Mouse (Mus musculus) kidney, postnatal 0 days (tissue): ENCODE measurements around the gene Dgka. TPM values are rescaled to one million over a fixed set of nuclear protein-coding genes. Genes with fewer than 3 reads are reported as not detected.
A peak's percentile ranks its signal among the peaks of the same experiment; 100 is the strongest.

Source experiments
- ATAC-seq: fragments of 200-750 bp; cut with Nextera tagmentation; replicated peaks from 2 replicates; pipeline ENCODE4 v1.8.0; 2017; ENCODE audit warnings: low read depth, moderate number of reproducible peaks, moderate TSS enrichment, moderate library complexity; ENCODE audit not compliant: low FRiP score
- DNase-seq: peaks from one replicate; pipeline ENCODE4 v3.0.0-alpha.2; 2016; ENCODE audit warnings: low spot score
- H3K27ac ChIP-seq: fragments of 300-500 bp; sonication (generic); 2 replicates; pipeline ENCODE4 v1.5.1; 2014; ENCODE audit warnings: mild to moderate bottlenecking
- H3K27me3 ChIP-seq: fragments of 300-500 bp; sonication (generic); 2 replicates; pipeline ENCODE4 v1.6.1; 2014; ENCODE audit warnings: low read length, mixed read lengths; ENCODE audit not compliant: insufficient read depth
- H3K36me3 ChIP-seq: fragments of 300-500 bp; sonication (generic); 2 replicates; pipeline ENCODE4 v1.6.1; 2014; ENCODE audit warnings: low read length, mixed read lengths; ENCODE audit not compliant: insufficient read depth
- H3K4me1 ChIP-seq: fragments of 300-500 bp; sonication (generic); replicated peaks from 2 replicates; pipeline ENCODE4 v1.6.1; 2014; ENCODE audit warnings: antibody characterized with exemption, low read length, mixed read lengths; ENCODE audit not compliant: insufficient read depth
- H3K4me2 ChIP-seq: fragments of 300-500 bp; sonication (generic); 2 replicates; pipeline ENCODE4 v1.6.1; 2014; ENCODE audit warnings: mild to moderate bottlenecking, low read length, moderate library complexity, mixed read lengths
- H3K4me3 ChIP-seq: fragments of 300-500 bp; sonication (generic); replicated peaks from 2 replicates; pipeline ENCODE4 v1.5.1; 2014; ENCODE audit warnings: low read depth, low read length
- H3K9ac ChIP-seq: fragments of 300-500 bp; sonication (generic); 2 replicates; pipeline ENCODE4 v1.6.1; 2014; ENCODE audit warnings: low read depth, low read length
- H3K9me3 ChIP-seq: fragments of 300-500 bp; sonication (generic); replicated peaks from 2 replicates; pipeline ENCODE4 v1.6.1; 2016; ENCODE audit warnings: low read length, inconsistent platforms, mixed read lengths
- CTCF ChIP-seq: IDR thresholded peaks from 2 replicates; pipeline ENCODE4 v1.5.1; 2016; ENCODE audit warnings: antibody characterized with exemption, low read depth, mild to moderate bottlenecking, moderate library complexity
- WGBS: fragments of 180-500 bp; shearing (Covaris S2); extraction: QIAGEN DNeasy Blood & Tissue Kit; methylation state at CpG from one replicate; pipeline ENCODE4 v1.1.7; 2014; 5-methylcytosine and 5-hydroxymethylcytosine counted together
- polyA plus RNA-seq: library from polyadenylated mRNA; unstranded; fragments of >200 nt; fragmentation: Nextera tagmentation; extraction: Ambion mirVana; gene quantifications from 2 replicates; pipeline ENCODE4 v1.2.1, GENCODE M21; 2015

Dgka gene
- polyA plus RNA-seq, 1 experiment from 2014 or later, result 5.4 TPM

- Histone ChIP-seq H3K9ac (no peak overlapping the region), H3K9me3 (no peaks in the 10 kb centered on the region), H3K27ac (peak overlapping the region; percentile 91), H3K4me1 (peaks cover 3% of the 10 kb centered on the region; the same call in 1 of the 2 replicates), H3K4me2 (0 out of 2 replicates have a peak overlapping the region, but pooled peaks have one; percentile 25), H3K4me3 (no peak overlapping the region), H3K36me3 (no peaks in the 10 kb centered on the region), H3K27me3 (no peaks in the 10 kb centered on the region)
- ATAC-seq (peak; percentile 93), DNase-seq (peak; percentile 95)
- 25% methylated on average over 8 of the region's 8 CpGs for WGBS
- TF ChIP-seq CTCF, result no peak
Observed at GRCm38 (mm10) chr10:128779011-128779795, 34.5 kb upstream of the Dgka start.

DNA sequence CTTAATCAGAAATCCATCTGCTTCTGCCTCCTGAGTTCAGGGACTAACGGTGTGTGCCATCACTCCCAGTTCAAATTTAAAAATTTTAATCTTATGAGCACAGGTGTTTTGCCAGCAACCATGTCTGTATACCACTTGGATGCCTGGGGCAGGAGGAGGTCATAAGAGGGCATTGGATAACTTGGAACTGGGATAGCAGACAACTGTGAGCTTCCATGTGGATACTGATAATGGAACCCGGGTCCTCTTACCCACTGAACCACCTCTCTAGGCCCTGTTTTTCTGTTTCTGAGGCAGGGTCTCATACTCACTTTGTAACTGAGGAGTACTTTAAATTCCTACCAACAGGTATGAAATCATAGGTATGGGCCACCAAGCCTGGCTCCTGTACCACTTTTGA lies 33.8 kb upstream of the Dgka start:
- peaks cover 3% of the 10 kb centered on the region; the same call in 1 of the 2 replicates for H3K4me1 ChIP-seq
- no peaks in the 10 kb centered on the region for H3K27me3 ChIP-seq
- ATAC-seq (no peak), DNase-seq (no peak)
- TF ChIP-seq CTCF, result no peak
- H3K27ac ChIP-seq, result peak overlapping the region; percentile 91
- no peak overlapping the region for H3K4me2 ChIP-seq
- 93% methylated on average over 2 of the region's 2 CpGs for WGBS
- no peaks in the 10 kb centered on the region for H3K36me3 ChIP-seq
- H3K9me3 ChIP-seq, result no peaks in the 10 kb centered on the region
- no peak overlapping the region for H3K9ac ChIP-seq
- no peak overlapping the region for H3K4me3 ChIP-seq

DNA sequence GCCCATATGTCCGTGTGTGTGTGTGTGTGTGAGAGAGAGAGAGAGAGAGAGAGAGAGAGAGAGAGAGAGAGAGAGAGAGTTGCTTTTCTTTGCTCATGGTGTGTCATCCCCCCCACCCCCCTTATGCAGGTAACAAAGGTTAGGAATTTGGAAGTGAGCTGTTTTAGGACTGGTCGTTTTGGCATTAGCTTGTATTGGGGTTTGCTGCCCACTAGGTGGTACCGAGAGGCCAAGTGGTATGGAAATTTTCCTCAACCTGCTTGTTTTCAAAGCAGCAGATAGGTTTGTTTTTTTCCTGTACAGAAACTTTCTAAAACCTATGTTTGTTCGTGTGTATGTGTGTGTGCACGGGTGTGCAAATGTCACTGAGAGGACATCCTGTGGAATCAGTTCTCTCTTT lies 29.0 kb upstream of the Dgka start:
- Histone ChIP-seq H3K36me3 (no peaks in the 10 kb centered on the region), H3K4me1 (no peaks in the 10 kb centered on the region), H3K9ac (no peak overlapping the region), H3K4me2 (no peak overlapping the region), H3K9me3 (no peaks in the 10 kb centered on the region), H3K27me3 (no peaks in the 10 kb centered on the region), H3K4me3 (no peak overlapping the region), H3K27ac (no peak overlapping the region)
- DNase-seq (peak; percentile 39), ATAC-seq (no peak)
- peak; percentile 62 for TF ChIP-seq CTCF
- WGBS, result 28% methylated on average over 5 of the region's 5 CpGs

DNA sequence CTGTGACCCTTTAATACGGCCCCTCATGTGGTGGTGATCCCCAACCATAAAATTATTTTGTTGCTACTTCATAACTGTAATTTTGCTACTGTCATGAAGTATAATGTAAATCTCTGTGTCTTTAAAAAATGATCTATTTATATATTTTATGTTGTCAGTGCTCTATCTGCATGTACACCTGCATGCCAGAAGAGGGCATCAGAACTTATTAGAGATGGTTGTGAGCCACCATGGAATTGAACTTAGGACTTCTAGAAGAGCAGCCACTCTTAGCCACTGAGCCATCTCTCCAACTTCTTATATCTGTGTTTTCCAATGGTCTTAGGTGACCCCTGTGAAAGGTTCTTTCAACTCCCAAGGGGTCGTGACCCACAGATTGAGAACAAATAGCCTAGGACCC lies 28.2 kb upstream of the Dgka start:
- Histone ChIP-seq H3K27ac (no peak overlapping the region), H3K4me1 (no peaks in the 10 kb centered on the region), H3K4me2 (no peak overlapping the region), H3K9me3 (no peaks in the 10 kb centered on the region), H3K4me3 (no peak overlapping the region), H3K27me3 (no peaks in the 10 kb centered on the region), H3K9ac (no peak overlapping the region), H3K36me3 (no peaks in the 10 kb centered on the region)
- no peak for ATAC-seq
- DNase-seq, result peak; percentile 12
- 72% methylated on average over 2 of the region's 2 CpGs for WGBS
- TF ChIP-seq CTCF, result peak; percentile 61

GRCm38 (mm10) chr10:128748252-128748864 lies 3.7 kb upstream of the Dgka start:
- WGBS, result under 1% methylated on average over 37 of the region's 37 CpGs

GRCm38 (mm10) chr10:128747646-128748251 lies 3.1 kb upstream of the Dgka start, which contains the start of gene Pym1:
Gene Pym1 (plus strand): TSS chr10:128747889.
- Histone ChIP-seq H3K4me2 (peak within 1 kb of the TSS; percentile 85), H3K27ac (peak within 1 kb of the TSS; percentile 99), H3K9me3 (no peaks in the 10 kb centered on the region), H3K4me3 (peak within 1 kb of the TSS; percentile 72), H3K4me1 (peaks cover 25% of the 10 kb centered on the region), H3K27me3 (no peaks in the 10 kb centered on the region), H3K36me3 (no peaks in the 10 kb centered on the region), H3K9ac (peak within 1 kb of the TSS; percentile 79)
- ATAC-seq, result peak; percentile 83
- no peak for TF ChIP-seq CTCF
- under 1% methylated on average over 36 of the region's 36 CpGs for WGBS
- peak; percentile 91 for DNase-seq

More at GRCm38 (mm10) chr10:128748252-128748864, 3.7 kb upstream of the Dgka start:
- ATAC-seq, result peak; percentile 86
- Histone ChIP-seq H3K9ac (peak overlapping the region; percentile 79), H3K27ac (peak overlapping the region; percentile 99), H3K4me3 (peak overlapping the region; percentile 72), H3K36me3 (no peaks in the 10 kb centered on the region), H3K4me2 (peak overlapping the region; percentile 85), H3K4me1 (peaks cover 19% of the 10 kb centered on the region), H3K27me3 (no peaks in the 10 kb centered on the region), H3K9me3 (no peaks in the 10 kb centered on the region)
- peak; percentile 56; the same call in 1 of the 2 replicates for TF ChIP-seq CTCF
- DNase-seq, result peak; percentile 95
